Mouse (Mus musculus): ENCODE results near the gene Plce1.

Plce1 gene

DNA sequence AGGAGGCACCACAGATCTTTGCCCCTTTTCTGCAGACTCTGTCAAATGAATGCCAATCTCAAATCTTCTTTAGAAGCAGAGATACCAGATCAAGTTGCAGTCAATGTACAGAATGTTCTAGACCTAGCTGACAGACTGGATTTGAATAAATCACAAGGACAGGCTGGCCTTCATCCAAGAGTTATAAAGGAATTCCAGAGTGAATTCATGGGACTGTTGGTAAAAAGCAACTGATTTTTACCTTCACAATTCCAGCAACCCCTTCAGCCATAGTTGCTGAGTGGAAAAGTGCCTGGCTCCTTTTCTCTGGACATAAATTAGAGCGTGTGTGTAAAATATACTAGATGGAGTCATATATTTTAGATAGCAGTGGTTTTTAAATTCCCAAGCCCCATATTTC lies 102.0 kb downstream of the Plce1 start:
- no peak for DNase-seq (ENCODE audit: low read depth, low spot score)

DNA sequence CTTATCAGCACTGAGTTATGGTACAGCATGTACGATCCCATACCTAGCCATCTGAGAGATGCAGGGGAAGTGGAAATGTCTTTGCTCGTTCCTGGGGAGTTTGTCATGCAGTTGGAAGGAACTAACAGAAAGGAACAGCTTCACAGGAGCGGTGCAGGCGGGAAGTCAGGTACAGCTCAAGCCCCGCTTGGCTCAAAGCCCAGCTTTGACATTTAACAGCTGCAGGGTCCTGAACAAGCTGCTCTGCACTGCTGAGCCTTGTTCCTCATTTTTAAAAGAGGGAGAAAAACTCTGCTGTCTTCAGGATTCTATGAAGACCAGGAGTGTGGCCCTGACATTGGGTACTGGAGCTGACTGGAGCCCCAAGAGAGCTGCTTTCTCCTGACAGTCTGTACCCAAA lies 106.7 kb downstream of the Plce1 start:
- DNase-seq (ENCODE audit: low read depth, low spot score) = no peak

DNA sequence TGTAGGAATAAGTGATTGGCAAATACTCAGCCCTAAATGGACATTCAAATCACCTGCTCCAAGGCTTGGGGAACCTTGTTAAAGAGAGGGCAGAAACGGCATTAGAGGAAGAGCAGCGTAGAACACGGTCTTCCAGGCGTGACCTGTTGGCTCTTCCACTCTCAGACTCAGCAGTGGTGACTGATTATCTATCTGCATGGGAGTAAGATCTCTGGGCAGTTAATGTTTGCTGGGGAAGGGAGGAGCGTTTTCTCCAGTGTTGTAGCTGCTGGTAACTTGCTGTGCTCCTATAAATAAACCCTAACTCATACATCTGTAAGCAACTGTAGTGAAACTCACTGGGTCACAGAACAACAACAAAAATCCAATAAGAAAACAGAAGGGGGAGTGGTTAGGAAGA lies 108.6 kb downstream of the Plce1 start:
- no peak for DNase-seq (ENCODE audit: low read depth, low spot score)

DNA sequence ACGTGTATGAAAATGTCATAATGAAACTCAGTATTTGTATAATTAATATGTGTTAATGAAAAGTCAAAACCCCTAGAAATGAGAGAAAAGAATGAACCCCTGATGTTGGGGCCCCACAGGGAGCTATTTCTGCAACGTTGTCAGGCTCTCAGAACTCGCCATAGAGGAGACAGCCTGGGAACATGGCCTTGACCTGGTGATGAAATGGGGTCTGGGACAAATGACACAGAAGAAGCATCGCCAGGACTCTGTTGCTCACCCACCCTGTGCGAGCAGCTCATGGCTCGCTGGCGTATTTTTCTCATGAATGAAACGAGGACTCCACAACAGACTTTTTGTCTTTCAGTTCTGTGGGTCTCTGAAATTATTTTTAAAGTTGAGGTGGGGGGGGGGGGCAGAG lies 109.0 kb downstream of the Plce1 start:
- no peak for DNase-seq (ENCODE audit: low read depth, low spot score)

DNA sequence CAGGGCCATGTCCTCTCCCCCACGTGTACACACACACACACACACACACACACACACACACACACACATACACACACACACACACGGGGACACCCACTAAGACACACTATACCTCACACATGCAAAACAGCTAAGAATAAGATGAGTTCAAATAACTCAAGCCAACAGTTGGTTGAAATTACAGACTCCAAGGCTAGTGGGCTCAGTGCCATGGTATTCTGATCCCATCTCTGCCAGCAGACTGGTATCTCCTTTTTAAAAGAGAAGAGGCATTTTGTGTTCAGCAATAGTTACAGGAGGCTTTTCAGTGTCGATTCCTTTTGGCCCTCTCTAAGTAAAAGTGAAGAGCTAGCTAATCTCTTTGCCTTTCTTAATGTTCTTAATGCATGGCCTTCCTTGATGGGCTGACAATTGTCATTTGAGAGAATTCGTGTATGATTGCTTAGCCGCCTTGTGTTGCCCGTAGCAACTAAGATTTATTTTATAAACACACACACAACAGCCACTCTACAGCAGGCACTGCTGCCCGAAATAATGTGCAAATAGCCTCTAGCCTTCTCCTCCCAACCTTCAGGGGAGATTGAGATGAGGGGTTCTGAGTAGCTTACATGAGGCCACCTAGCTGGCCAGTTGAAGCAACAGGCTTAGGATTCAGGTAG lies 111.8 kb downstream of the Plce1 start:
- DNase-seq (ENCODE audit: low read depth, low spot score) = no peak

DNA sequence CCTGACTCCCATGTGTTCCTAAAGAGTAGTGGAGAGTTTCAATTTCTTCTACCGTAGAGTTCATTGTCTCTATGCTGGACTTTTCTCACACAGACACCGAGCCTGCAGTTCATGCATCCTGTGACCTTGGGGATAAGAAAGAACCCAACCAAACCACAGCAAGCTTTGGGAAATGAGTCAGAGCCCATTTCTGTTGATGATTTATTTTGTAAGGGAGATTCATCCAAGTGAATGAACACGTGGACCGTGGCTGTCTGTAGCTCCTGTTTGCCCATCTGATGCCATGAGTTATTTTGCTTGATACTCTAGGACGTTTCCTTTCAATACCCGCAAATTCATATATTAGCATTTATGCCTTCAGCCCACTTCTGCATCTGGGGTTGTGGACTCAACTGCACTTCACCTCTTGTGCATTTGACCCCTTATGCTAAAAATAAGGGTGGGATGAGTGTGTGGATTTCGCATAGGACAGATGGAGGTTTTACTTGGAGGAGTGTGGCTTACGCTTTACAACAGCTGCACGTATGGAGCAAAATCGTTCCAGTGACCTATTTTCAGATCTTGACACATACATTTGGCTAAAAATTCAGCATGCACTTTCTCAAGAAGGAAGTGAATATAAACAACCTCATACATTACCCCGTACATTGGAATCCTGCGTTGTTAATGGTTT lies 112.5 kb downstream of the Plce1 start:
- DNase-seq (ENCODE audit: low read depth, low spot score) = no peak

DNA sequence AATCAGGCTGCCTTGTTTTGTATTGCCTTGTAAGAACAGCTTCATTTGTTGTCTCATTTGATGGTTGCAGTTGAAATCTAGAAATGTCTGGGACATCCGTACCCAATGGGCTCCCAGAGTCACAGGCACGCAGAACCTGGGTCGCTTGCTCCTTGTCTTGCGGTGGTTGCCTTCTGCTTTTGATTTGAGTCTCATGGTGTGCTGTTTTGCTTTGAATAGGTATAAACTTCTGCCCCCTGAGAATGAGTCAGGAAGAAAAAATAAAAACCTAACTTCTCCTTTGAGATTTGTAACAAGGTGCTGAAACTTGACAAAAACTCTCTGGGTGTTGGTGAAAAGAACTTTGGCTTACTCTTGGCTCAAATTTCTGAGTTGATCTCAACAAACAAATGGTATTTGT lies 115.2 kb downstream of the Plce1 start:
- no peak for DNase-seq (ENCODE audit: low read depth, low spot score)

DNA sequence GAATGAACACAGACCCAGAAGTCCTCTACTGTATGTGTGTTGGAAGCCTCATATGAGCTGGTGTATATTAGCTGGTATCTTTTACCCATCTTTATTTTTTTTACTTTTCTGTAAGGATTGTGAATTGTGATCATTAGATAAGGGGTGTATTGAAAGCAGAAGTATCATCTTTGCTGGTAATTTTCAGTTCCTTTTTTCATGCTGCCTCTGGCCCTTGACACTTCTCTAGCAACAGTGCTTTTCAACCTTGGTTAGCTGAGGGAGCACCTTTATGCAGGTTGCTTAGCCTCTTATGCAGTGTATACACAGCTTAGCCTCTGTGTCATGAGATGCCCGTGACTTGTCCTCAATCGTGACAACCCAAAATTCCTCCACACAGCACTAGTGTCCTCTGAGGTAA lies 116.5 kb downstream of the Plce1 start:
- no peak for DNase-seq (ENCODE audit: low read depth, low spot score)

DNA sequence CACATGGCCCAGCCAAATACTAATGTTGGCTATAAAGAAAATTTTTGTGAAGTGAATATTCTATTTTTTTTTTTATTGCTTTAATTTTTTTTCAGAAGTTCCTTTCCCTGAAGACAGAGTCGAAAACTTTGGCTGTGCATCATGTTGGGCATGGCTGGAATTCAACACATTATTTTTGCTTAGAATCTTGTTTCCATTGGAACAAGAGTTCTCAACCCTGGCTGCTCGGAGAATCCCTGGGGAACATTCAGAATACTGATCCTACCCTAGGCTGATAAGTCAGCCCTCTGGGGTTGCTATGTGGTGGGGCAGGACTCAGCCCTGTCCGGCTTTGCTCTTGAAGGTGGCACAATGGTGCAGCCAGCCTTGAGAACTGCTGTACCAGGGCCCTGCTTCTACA lies 118.1 kb downstream of the Plce1 start:
- DNase-seq (ENCODE audit: low read depth, low spot score) = no peak

DNA sequence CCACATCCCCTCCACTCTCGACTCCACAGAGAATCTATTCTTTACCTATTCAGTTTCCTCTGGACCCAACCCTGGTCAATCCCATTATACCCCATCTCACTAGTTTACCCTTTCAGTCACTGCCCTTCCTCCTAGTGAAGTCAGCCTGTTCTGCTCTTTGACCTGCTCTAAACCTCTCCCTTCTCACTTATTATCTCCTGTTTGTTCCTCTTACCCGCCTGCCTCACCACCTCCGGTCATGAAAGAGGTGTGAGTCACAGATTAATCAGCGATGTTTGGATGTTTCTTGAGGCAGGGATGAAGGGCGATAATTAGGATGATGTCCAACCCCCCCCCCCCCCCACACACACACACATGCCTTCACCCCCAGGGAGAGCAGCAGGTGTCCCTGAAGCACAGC lies 120.2 kb downstream of the Plce1 start:
- DNase-seq (ENCODE audit: low read depth, low spot score) = no peak

DNA sequence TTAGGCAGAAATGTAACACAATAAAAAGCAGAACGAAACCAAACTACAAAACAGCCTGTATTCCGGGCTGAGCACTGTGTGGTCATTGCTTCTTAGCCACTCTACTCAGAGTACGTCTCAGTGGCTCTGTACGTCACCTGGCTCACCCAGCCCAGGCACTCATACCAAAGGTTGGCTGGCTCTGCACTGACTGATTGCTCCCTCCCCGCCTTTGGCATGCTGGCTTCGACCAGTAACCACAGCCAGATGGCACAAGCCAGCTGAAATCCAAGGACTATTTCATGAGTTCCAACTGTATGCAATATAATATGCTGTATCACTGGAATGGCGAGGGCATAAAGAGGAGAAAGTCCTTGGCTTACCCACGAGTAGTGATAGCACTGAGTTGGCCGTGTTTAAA lies 121.9 kb downstream of the Plce1 start:
- DNase-seq (ENCODE audit: low read depth, low spot score) = no peak

DNA sequence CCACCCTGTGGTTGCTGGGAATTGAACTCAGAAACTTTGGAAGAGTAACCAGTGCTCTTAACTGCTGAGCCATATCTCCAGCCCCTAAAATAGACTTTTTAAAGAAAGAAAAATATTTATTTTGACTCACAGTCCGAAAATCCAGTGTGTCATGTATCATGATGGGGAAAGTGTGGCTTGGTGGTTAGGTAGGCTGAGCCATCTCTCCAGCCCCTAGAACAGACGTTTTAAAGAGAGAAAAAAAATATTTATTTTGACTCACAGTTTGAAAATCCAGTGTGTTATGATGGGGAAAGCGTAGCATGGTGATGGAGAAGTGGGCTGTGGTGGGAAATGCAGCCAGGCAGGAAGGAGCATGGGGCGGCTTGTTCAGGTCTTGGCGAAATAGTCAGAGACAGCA lies 126.3 kb downstream of the Plce1 start:
- no peak for DNase-seq (ENCODE audit: low read depth, low spot score)

DNA sequence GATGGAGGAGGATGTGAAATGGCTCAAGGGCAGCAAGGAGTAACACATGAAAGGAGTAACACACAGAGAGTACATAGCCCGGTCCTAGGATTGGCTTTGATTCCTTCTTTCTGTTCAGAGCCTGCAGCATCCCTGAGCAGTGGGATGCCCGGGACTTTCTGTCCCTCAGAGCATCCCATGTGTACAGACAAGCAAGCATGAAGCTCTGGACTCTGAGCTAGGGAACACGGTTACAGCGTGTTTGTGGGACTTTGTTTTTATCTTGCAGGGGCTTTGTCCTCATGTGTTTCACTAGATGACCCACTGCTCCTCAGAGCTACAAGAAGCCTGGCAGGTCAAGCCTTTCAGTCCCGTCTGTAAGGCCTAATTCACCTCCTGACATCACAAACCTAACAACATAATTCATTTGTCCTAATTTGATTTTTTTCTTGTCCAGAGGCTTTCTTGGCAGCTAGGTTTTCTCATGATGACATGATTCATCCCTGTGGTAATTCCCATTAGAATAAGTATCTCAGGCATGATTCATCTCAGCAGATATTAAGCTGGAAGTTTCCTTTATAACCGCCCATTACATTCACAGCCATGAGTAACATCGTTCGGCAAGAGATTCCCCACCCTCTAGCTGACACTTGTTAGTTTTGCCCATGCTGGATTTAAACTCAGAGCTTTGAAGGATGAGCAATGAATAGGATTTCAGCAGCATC lies 128.2 kb downstream of the Plce1 start:
- DNase-seq (ENCODE audit: low read depth, low spot score) = no peak

DNA sequence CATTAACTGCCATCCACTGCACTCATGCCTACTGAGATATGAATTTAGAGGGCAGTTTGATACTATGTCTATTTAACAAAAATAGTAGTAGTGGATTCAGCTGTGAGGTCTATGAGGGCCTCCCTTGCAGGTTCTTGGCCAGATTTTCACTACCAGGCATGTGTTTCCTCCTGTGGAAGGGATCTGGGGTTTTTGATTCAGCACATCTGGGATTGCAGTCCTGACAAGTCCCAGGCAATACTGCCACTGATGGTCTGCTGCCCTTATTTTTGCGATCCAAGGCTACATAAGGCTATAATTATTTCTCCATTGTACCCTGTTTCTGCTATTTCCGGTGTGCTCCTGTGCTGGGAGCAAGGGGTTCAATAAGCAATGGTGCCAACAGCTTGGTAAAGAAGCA lies 129.4 kb downstream of the Plce1 start:
- no peak for DNase-seq (ENCODE audit: low read depth, low spot score)

DNA sequence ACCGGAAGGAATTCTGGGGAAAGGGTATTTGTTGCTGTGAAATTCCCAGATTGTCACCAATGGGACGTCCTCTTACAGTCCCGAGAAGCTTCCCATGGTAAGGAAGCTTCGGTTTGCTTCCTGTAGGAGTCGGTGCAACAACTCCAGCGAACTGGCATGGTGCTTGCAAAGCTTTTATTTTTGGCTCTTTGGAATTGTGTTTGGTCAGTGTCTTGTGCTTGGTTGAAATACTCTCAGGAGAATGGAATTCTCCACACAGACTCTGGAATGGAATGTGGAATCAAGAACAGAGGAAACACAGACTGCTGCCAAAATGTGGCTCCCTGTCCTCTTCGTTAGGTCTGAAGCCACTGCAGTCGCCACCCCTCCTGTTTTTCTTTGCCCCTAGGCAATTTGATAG lies 129.9 kb downstream of the Plce1 start:
- DNase-seq (ENCODE audit: low read depth, low spot score) = no peak

DNA sequence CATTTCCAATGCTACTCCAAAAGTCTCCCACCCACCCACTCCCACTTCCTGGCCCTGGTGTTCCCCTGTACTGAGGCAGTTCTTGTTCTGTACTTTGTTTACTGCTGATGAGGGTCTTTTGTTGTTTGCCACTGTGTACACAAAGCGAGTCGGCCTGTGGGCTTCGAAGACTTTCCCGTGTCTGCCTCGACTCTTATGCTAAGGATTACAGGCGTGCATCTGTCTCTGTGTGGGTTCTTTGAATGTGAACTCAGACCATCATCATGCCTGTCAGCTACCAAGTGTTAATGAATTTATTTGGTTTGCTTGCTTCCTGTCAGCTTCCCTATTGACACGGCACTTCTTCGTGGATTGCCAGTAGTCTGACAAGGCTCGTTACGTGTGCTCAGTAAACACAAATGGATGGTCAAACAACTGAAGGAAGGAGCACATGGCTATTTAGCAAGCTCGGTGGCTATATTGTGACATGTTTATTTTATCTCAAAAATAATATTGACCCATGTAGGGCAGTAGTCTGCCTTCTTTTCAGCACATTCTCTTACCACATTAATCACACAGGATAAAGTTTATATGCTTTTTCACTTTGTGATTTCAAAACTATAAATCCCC lies 133.3 kb downstream of the Plce1 start:
- no peak for DNase-seq (ENCODE audit: low read depth, low spot score)

DNA sequence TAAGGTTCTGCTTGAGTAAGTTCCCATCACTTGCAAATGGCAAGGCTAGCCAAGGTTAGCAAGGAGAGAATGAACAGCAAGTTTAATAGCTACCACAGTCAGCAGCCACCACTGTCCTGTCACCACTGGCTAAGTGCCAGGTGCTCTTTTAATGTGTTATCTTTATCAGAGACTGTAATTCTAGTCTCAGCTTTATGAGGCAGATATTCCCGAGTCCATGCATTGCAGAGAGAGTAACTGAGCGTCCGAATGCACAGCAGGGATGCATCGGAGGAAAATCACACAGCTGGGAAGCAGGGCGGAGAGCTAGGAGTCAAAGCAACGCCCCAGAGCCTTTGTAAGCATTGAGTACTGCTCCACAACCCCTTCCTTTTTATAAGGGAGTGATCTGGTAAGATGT lies 134.4 kb downstream of the Plce1 start:
- no peak for DNase-seq (ENCODE audit: low read depth, low spot score)

DNA sequence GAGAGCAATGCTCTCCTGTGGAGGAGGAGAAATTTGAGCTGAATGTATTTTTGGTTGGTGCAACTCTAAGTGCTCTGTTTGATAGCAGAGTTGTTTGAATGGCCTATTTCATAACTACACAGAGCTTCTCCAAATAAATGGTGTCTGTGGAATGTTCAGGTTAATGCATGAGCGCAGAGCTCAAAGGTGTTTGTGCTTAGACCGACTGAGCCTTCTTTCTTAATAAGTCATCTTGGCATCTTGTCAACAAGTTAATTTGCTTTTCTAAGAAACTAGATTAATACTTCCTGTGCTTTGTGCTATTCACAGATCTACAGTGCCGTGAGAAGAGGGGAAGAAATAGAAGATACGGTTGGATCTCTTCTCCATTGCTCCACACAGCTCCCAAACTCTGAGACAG lies 139.2 kb downstream of the Plce1 start:
- no peak for DNase-seq (ENCODE audit: low read depth, low spot score)

DNA sequence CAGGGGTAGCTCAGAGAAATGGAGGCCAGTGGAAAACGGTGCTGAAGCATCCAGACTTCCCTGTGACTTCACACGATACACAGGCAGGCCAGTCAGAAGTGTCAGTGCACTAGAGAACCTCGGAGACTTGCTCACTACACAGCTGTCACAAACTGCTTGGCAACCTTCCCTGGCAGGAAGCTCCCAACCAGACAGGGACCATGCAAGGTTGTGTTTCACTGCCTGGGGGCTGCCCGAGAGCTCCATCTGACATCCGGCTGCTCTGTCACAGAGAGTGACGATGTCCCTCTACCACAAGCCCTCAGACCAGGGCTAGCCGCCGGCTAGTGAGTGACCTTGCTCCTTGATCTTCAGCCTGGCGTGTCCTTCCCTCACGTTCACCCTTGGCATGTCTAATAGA lies 140.6 kb downstream of the Plce1 start:
- DNase-seq (ENCODE audit: low read depth, low spot score) = no peak

DNA sequence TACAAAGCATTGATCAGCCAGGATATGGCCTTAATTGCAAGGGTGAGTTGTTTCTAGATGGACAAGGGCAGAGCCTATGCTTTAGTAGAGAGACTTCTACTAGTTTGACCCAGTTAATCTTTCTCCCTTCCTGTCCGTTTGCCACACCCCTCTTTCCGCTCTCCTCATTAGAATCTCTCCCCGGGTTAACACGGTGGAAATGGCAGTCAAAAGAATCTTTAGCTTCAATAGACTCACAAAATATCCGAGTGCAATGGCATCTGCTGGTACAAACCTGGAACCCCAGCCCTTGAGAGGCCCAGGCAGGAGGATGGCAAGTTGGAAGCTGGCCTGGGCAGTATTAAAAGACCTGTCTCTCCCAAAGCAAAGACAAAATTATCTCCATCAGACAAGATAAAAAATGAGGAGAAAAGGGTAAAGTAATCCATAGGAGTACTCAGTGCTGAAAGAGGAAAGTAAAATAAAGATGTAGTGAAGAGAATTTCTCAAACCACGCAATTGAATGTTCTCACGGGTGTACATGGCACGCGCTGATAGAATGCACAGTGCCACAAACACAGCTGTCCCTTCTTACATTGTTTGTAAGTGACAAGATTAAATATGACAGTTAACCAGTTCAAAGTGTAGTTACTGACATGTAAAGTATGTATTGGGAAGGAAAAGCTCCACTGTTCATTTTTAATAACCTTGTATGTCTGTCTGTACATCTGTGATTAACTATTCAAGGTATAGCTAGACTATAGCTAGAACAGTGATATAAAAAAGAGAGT lies 145.5 kb downstream of the Plce1 start:
- DNase-seq (ENCODE audit: low read depth, low spot score) = no peak

DNA sequence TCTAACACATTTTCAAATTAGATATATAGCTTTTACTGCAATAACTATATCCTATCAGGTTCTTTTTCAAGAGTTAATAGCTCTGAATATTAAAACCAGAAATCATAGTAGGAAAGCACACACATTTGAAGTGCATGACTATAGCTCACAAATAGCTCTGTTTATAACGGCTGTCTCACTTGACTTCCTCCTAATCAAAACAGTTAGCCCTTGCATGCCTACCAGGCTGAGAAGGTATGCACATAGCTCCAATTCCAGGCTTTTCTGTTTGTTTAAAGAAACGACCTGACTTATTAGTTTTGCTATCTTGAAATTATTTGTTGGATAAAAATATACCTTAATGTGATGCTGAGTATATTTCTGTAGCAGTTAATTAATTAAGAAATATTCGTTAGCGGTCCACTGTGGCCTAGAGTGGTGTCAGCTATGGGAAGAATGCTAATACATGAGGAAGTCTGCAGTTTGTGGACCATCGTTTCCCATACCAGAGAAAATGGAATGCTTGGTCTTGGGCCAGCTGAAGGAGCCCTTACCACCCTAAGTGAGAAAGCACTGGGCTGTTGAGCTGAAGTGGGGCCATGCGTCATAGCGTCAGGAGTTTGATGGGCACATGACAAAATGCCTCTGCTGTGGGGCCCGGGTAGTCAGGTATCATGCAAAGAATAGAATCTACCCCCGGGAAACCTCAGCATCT lies 146.3 kb downstream of the Plce1 start:
- no peak for DNase-seq (ENCODE audit: low read depth, low spot score)
